Mouse (Mus musculus) liver, postnatal 0 days (tissue): ENCODE results near the gene Lrrc8b.

Source experiments
- CTCF ChIP-seq: sonication (generic); IDR thresholded peaks from 2 replicates; pipeline ENCODE4 v1.5.1; 2016; ENCODE audit warnings: antibody characterized with exemption, low read depth
- EP300 ChIP-seq: IDR thresholded peaks from 2 replicates; pipeline ENCODE4 v1.6.1; 2016; ENCODE audit warnings: antibody characterized with exemption, low read depth, mild to moderate bottlenecking

DNA sequence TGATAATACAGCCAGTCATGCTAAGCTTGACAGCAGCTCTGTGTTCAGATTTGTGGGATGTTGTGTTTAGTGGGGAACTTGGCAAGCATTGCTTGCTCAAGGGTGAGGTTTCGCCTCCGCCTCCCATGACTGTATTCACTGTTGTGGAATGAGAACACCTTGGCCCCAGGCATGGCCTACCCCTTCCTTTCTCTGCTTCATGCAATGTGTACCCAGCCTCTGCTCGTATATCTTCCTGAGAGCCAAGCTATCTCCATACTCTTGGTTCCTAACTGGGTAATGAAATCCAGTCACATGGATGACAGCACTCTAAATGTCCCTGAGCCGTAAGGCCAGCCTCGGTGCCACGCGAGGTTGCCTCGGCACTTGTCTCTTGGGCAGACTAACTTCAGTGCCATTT lies 50.0 kb downstream of the Lrrc8b start:
- TF ChIP-seq CTCF (no peak), EP300 (no peak)
